Mouse (Mus musculus) lung, postnatal 36 days (tissue): Measurements from ENCODE around the gene Gm20388.

Experiments
- DNase-seq: peaks from one replicate; pipeline ENCODE4 v3.0.0; 2022; ENCODE audit warnings: mixed read lengths

The Gm20388 gene

GRCm38 (mm10) chr8:120178124-120178514 is 267.5 kb downstream of the Gm20388 start:
- no peak for DNase-seq

- DNase-seq, result peak; percentile 93
These were observed 268.4 kb downstream of the Gm20388 start for GRCm38 (mm10) chr8:120179027-120179431.

GRCm38 (mm10) chr8:120180445-120180970 is 269.9 kb downstream of the Gm20388 start:
- no peak for DNase-seq

- no peak for DNase-seq
These were observed 270.6 kb downstream of the Gm20388 start for GRCm38 (mm10) chr8:120181274-120181673.

- no peak for DNase-seq
These were observed 271.3 kb downstream of the Gm20388 start for GRCm38 (mm10) chr8:120181861-120182414.

GRCm38 (mm10) chr8:120184366-120184765 is 273.7 kb downstream of the Gm20388 start:
- no peak for DNase-seq

GRCm38 (mm10) chr8:120184850-120185792 is 274.5 kb downstream of the Gm20388 start:
- peak; percentile 56 for DNase-seq

- DNase-seq, result peak; percentile 78
These were observed 275.8 kb downstream of the Gm20388 start for GRCm38 (mm10) chr8:120186454-120186853.

- peak; percentile 47 for DNase-seq
These were observed 277.9 kb downstream of the Gm20388 start for GRCm38 (mm10) chr8:120188510-120188909.

GRCm38 (mm10) chr8:120189440-120189839 is 278.8 kb downstream of the Gm20388 start:
- DNase-seq, result no peak

- DNase-seq, result no peak
These were observed 279.6 kb downstream of the Gm20388 start for GRCm38 (mm10) chr8:120190107-120190809.

- peak; percentile 95 for DNase-seq
These were observed 280.3 kb downstream of the Gm20388 start for GRCm38 (mm10) chr8:120190810-120191413.

GRCm38 (mm10) chr8:120191633-120192032 is 281.0 kb downstream of the Gm20388 start:
- no peak for DNase-seq

- DNase-seq, result no peak
These were observed 281.5 kb downstream of the Gm20388 start for GRCm38 (mm10) chr8:120192118-120192517.

- DNase-seq, result no peak
These were observed 290.7 kb downstream of the Gm20388 start for GRCm38 (mm10) chr8:120201351-120201750.

GRCm38 (mm10) chr8:120202546-120202945 is 291.9 kb downstream of the Gm20388 start:
- DNase-seq, result peak; percentile 56

GRCm38 (mm10) chr8:120204736-120205360 is 294.2 kb downstream of the Gm20388 start:
- peak; percentile 83 for DNase-seq

- DNase-seq, result no peak
These were observed 295.3 kb downstream of the Gm20388 start for GRCm38 (mm10) chr8:120205916-120206315.

- DNase-seq, result no peak
These were observed 296.7 kb downstream of the Gm20388 start for GRCm38 (mm10) chr8:120207364-120207763.

GRCm38 (mm10) chr8:120208113-120208512 is 297.5 kb downstream of the Gm20388 start:
- no peak for DNase-seq

- DNase-seq, result no peak
These were observed 300.7 kb downstream of the Gm20388 start for GRCm38 (mm10) chr8:120211345-120211744.

GRCm38 (mm10) chr8:120212596-120212995 is 302.0 kb downstream of the Gm20388 start:
- no peak for DNase-seq
